Mouse (Mus musculus) embryonic fibroblast, embryonic 13.5 days (primary cell): Measurements from ENCODE around the gene Gm10277. TPM values are rescaled to one million over a fixed set of nuclear protein-coding genes. Genes with fewer than 3 reads are reported as not detected.

Experiments
- H3K27ac ChIP-seq: 2 replicates; pipeline ENCODE4 v1.5.1; 2012; ENCODE audit warnings: low read length, control low read depth, inconsistent platforms; ENCODE audit not compliant: insufficient read depth
- H3K4me1 ChIP-seq: 2 replicates; pipeline ENCODE4 v1.6.1; 2011; ENCODE audit warnings: low read length; ENCODE audit not compliant: control insufficient read depth, insufficient read depth
- H3K4me3 ChIP-seq: 2 replicates; pipeline ENCODE4 v1.5.1; 2011; ENCODE audit warnings: mild to moderate bottlenecking, control low read depth, low read length; ENCODE audit not compliant: insufficient read depth
- CTCF ChIP-seq: IDR thresholded peaks from 2 replicates; pipeline ENCODE4 v1.5.1; 2011; ENCODE audit warnings: mild to moderate bottlenecking, control low read depth, low read length, moderate library complexity, borderline replicate concordance; ENCODE audit not compliant: insufficient read depth
- POLR2A ChIP-seq: IDR thresholded peaks from 2 replicates; pipeline ENCODE4 v1.6.1; 2011; ENCODE audit warnings: low read depth, mild to moderate bottlenecking, control low read depth, low read length, moderate library complexity
- polyA plus RNA-seq: library from polyadenylated mRNA; stranded (reverse); fragments of >200 nt; gene quantifications from 2 replicates; pipeline ENCODE4 v1.2.4, GENCODE M21; 2011; ENCODE audit warnings: low read depth; ENCODE audit not compliant: missing spikeins, insufficient read length

The Gm10277 gene
- polyA plus RNA-seq, 1 experiment: not detected

GRCm38 (mm10) chr11:77777436-77777835, 10.1 kb downstream of the Gm10277 start:
- no peak for TF ChIP-seq CTCF
- TF ChIP-seq POLR2A: no peak
- Histone ChIP-seq H3K4me3 (no peak overlapping the region), H3K4me1 (peaks cover 6% of the 10 kb centered on the region; the same call in 1 of the 2 replicates), H3K27ac (no peak overlapping the region)

- H3K27ac ChIP-seq: no peak overlapping the region
- TF ChIP-seq POLR2A: no peak
- TF ChIP-seq CTCF: no peak
- H3K4me1 ChIP-seq: no peaks in the 10 kb centered on the region
- no peak overlapping the region for H3K4me3 ChIP-seq
Observed at GRCm38 (mm10) chr11:77775701-77776400, 11.7 kb downstream of the Gm10277 start.

- no peak overlapping the region for H3K4me3 ChIP-seq
- H3K4me1 ChIP-seq: no peaks in the 10 kb centered on the region
- H3K27ac ChIP-seq: no peak overlapping the region
- TF ChIP-seq CTCF (no peak), POLR2A (no peak)
Observed at GRCm38 (mm10) chr11:77771879-77772713, 15.5 kb downstream of the Gm10277 start.

- TF ChIP-seq POLR2A: no peak
- no peak for TF ChIP-seq CTCF
- Histone ChIP-seq H3K4me1 (no peaks in the 10 kb centered on the region), H3K27ac (no peak overlapping the region), H3K4me3 (no peak overlapping the region)
Observed at GRCm38 (mm10) chr11:77770346-77770745, 17.2 kb downstream of the Gm10277 start.

- Histone ChIP-seq H3K4me1 (no peaks in the 10 kb centered on the region), H3K4me3 (no peak overlapping the region), H3K27ac (no peak overlapping the region)
- TF ChIP-seq CTCF (no peak), POLR2A (no peak)
Observed at GRCm38 (mm10) chr11:77769496-77769895, 18.1 kb downstream of the Gm10277 start.

GRCm38 (mm10) chr11:77766351-77767001, 21.1 kb downstream of the Gm10277 start:
- no peaks in the 10 kb centered on the region for H3K4me1 ChIP-seq
- no peak overlapping the region for H3K27ac ChIP-seq
- TF ChIP-seq POLR2A (no peak), CTCF (peak; percentile 76; the same call in 1 of the 2 replicates)
- no peak overlapping the region for H3K4me3 ChIP-seq

GRCm38 (mm10) chr11:77765459-77765777, 22.1 kb downstream of the Gm10277 start:
- TF ChIP-seq CTCF (no peak), POLR2A (no peak)
- Histone ChIP-seq H3K4me3 (no peak overlapping the region), H3K4me1 (no peaks in the 10 kb centered on the region), H3K27ac (no peak overlapping the region)

GRCm38 (mm10) chr11:77764694-77765458, 22.7 kb downstream of the Gm10277 start:
- Histone ChIP-seq H3K27ac (no peak overlapping the region), H3K4me1 (no peaks in the 10 kb centered on the region), H3K4me3 (no peak overlapping the region)
- TF ChIP-seq CTCF (no peak), POLR2A (no peak)

- no peaks in the 10 kb centered on the region for H3K4me1 ChIP-seq
- TF ChIP-seq POLR2A (no peak), CTCF (no peak)
- peak overlapping the region; percentile 57 for H3K4me3 ChIP-seq
- H3K27ac ChIP-seq: no peak overlapping the region
Observed at GRCm38 (mm10) chr11:77763673-77764340, 23.7 kb downstream of the Gm10277 start.
